Mouse (Mus musculus) ovary, postnatal 36 days (tissue): ENCODE data around the gene Adgrv1.

Source experiments
- DNase-seq: peaks from one replicate; pipeline ENCODE4 v3.0.0; 2022; ENCODE audit warnings: low spot score, mixed read lengths

Adgrv1 gene

DNA sequence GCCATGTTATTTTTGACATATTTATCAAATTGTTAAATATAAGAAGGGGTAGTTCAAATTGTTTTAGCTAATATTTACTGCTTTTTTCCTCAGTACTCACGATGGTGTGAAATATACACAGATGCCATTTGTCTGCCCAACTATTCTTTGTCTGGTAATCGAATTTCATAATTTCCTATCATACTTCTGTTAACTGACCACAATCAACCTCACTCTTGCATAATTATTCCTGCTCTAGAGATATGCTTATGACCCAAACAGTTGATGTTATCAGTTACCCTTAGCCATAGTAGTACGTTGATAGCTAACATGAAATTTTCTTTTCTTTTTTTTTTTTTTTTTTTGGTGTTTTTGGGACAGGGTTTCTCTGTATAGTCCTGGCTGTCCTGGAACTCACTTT, 393.5 kb downstream of the Adgrv1 start:
- DNase-seq: no peak

DNA sequence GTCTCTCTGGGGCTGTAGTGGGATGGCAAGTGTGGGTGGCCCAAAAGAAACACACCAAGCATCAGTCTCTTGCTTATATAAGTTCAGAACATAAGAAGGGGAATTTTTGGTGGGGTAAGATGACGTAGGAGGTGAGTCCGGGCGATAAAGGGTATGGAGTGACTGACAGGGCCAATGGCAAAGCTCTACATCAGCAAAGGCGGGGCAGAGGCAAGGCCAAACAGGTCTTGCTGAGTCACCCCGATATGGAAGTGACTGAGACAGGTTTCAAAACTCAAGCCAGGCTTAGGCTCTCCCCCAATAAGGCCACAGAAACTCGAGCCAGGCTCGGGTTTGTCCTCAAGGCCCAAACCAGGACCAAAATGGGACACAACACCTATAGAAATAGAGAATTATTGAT, 394.1 kb downstream of the Adgrv1 start:
- DNase-seq: no peak

DNA sequence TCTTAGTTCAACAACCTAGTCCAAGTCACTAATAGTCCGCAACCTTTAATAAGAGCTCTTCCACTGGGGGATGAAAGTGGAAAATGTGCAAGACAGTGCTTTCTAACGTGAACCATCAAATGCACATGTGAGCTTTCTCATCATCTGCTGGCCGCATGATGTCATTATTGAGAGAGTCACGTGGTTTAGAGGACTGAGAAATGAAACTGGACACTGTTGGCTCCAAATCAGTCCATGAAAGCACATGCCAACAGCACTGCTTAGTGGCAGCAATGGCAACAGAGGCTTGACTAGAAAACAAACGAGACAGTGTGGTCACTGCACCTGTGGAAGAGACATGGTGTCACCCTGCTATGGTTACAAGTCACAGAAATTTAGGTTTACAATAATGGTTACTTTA, 395.0 kb downstream of the Adgrv1 start:
- no peak for DNase-seq

DNA sequence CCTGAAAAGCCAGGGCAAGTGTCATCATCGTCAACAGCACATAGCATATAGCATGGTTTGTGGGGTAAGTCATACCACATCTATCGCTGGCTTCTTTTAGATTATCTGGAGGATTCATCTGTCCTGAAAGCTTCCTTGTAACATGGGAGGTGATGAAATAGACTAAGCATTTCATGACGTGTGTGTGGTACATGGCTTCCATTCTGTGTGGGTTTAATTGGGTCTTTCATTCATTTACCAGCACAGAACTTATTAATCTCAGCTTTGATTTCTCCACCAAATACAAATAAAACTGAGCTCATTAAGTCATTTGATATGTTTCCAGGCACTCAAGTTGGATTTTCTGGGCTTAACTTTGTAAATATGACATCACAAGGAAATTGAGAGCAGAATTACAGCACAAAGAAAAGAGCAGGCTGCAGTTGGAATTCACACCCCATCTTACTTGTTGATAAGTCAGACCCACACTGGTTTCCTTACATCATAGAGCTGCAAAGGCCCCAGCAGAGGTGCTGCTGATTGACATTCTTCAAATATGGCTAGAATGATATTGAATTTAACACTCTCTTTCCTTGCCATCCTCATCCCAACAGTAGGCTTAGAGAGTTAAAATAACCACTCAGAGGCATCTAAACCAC, 396.1 kb downstream of the Adgrv1 start:
- no peak for DNase-seq

DNA sequence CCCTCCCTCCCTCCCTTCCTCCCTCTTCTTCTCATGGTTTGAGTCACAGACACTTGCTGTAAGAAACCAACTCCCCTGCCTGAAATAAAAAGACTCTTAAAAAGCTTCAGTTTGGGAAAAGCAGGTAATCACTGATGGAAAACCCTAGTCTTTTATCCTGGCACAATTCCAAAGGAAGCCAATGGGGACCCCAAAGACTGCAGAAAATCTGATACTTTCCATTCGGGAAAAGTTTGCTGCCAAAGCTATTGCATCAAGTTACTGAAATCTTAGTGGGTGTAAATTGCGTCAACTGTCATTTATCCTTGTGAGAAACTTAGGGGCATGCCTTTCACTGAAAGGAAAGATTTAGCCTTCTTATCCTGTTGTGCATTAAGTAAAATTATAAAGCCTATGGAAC, 398.9 kb downstream of the Adgrv1 start:
- DNase-seq: no peak

DNA sequence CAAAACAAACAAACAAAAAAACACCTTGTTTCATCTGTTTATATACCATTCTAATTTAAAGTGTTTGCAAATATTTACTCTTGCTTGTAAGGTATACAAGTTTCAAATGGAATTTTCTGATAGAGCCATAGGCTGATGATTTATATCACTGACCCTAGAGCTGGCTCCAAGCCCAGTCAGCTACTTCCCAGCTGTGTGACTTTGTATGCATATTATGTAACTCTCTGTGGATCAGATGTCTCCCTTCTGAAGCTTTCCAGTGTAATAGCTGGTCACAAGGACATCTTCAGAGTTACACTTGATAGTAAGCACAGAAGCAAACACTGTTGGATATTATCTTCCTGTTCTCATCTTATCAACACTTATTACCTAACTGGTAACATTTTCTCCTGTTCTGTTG, 400.1 kb downstream of the Adgrv1 start:
- no peak for DNase-seq

DNA sequence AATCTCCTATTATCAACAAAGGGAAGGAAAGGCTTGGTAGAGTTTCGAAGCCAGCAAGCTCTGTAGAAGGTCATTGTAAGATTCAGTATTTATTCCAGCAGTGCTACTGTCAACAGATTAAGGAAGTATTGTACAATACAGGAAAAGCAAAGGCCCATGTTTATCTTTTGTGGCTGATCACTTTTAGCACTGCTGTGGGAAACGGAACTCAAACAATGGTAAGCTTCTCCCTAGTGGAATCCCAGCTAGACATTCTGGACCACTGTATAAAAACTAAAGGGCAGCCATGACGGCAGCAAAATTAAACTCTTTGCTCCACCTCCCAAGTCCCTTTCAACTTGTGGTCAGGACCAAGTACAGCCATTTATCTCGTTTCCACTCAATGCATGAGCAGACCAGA, 402.8 kb downstream of the Adgrv1 start:
- DNase-seq: no peak

DNA sequence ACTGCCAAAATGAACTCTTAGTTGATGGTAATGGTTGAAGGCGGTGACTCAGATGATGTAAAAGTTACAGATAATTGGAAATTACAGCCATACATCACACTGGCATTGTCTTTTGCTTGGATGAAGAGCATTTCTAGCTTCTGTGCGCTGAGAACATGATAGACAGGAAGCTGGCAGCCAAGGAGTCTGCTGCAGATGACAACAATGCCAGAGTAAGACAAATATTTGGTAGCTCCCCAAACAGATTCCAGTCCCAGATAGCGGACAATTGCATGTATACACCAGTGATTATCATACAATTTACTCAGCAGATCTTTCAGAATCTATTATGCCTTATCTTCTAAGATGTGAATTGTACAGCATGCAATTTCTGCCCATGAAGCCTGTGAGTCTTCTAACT, 409.2 kb downstream of the Adgrv1 start:
- no peak for DNase-seq

DNA sequence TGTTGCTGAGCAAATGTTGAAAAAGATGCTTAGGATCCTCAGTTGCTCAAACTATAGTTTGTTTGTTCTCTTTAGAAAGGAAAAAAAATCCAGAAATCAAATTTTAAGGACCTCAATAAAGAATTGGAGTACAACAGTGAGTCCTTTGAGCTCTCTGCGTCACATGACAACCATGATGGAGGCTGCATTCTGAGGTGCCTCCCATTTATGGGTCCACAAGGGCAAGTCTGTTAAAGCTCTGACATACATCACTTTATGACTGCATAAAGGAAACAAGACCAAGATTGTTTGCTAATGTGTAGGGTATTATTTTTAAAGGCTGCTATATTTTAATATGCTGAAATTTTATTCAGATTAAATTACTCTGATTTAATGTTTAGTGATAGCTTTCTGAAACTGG, 410.6 kb downstream of the Adgrv1 start:
- DNase-seq: no peak

DNA sequence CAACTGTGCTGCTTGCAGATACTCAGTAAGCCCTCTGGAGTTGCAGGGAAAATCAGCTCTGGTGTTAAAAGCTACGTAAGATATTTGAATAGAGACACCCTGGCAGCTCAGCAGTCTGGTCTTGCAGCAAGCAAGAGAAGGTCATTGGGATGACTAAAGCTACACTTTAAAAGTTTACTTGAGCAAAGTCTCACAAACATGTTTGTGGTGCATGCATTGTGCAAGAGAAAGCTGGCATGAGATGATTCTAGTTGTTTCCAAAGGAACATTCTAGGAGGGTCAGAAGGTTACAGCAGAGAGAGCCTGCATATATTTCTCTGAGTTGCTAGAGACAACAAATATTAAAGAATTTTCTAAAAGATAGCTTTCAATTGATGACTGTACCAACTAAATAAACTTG, 421.5 kb downstream of the Adgrv1 start:
- DNase-seq: no peak

DNA sequence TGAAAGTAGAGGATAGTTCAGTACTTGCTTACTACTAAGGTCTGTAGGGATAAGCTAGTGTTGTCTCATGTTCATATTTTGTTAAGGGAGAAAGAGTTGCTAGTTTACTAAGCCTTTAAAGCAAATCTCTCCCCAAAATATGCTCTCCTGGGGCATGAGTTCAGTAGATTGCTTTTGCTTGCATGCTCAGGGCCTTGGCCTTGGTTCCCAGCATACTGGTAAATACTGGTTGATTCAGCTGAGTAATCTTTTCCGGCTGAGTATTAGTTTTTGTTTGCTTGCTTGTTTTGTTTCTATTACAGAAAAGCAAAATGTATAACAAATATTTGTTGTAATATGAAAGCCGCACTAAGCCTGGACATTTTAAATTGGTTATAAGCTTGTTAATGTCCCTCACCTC, 422.4 kb downstream of the Adgrv1 start:
- DNase-seq: no peak

DNA sequence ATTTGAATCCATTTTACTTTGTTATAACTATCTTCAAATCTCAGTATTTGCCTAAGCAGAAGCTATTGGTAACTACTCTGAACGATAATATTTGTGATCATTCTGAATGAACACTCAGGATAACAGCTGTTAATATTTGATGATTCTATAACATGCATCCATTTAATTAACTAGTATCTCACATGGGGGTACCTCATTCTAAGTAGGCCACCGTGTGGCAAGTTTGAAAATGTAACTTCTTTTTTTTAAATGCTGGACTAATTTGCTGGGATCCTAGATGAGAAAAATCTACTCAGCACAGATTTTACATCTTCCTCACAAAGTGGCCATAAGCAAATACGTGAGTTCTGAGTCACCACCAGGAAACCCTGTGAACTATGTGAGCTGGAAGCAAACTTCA, 423.1 kb downstream of the Adgrv1 start:
- DNase-seq: no peak

DNA sequence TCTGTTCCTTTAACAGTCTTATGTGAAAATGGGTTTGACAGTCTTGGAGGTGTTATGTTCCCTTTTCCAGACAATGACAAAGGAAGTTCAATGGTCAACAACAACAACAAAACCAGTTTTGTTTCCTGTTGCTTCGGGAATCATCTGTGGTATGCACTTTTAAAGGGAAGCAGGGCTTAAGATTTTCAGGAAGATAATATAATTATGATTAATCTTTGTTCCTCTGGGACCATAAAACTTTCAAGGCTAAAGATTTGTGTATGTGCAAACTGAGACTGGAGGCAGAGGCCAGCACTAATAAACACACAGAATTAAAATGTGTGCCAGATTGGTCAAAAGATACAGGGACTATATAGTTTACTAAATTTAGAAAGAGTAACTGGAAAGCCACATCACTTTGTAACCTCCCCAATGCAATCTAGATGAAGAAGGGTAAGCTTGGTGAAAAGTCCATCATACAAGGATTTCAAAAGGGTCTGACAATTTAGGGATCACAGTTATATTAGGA, 424.8 kb downstream of the Adgrv1 start:
- DNase-seq: no peak

DNA sequence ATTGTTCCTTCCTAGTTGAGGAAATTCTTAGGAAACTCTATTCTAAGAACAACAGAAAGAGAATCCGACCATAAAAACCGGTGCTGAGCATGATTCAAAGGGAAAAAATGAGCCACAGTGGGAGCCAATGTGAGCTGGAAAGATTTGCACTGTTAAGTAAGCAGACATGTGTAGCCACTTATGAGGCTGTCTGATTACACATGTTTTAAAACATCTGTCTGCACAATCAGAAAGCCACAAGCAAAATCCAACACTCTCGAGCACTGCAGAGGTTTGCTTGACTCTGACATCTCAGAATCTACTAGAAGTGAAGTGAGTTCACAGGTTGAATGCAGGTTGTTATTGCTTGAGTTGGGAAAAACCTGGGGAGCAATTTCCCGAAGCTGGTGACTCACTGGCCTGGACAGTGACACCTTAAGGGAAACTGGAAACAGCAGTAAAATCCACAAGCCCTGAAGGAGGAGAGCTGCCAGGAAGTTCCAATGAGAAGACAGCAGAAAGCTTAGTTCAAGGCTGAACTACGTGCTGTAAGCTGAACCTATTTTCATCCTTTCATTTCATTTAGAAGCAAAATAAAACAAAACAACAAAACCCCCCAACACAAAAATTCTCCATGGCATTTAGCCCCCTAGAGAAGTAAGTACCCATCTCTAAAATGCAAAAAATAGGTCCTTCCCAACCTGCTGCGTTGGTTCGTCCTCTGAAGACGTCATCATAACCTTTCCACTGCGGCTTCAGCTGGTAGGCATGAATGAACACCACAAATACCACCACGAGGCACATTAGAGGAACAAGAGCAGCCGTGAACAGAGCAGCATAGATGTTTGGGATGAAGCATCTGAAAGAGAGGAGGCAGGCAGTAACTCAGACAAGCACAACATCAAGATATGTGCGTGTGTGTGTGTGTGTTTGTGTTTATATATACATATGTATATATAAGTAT, 450.7 kb downstream of the Adgrv1 start:
- DNase-seq: no peak

DNA sequence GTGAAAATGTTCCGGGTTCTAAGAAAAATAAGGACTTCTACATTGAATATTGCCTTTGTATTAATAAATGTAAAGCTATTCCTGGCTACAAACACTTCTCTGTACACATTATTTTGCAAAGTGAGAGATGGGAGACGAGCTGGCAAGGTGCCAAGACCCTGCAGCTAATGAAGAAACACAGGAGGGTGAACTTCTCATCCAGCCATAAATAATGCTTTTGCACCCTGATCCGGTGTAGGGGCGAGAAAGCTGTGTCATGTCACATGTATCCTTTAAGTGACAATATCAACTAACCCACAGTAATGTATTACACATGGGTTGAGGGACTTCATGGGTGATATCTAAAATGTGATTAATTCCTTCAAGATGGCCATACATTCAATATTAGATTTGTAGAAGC, 451.5 kb downstream of the Adgrv1 start:
- no peak for DNase-seq

DNA sequence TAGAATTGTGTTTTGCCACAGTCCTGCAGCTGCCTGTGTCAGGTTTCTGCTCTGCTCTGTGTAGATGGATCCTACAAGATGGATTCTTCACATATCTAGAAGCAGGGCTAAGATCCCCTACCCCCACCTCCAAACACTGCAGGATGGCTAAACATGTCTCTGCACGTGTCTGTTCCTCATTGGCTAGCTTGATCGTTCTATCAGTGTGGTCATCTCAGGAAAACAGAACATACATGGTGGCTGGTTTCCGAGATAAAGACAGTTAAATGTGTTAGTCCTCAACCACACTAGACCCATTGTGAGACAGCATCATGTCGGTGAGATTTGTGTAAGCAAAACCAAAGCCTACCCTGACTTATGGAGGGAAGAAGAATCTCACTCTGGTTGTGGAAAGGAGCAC, 456.1 kb downstream of the Adgrv1 start:
- DNase-seq: no peak

DNA sequence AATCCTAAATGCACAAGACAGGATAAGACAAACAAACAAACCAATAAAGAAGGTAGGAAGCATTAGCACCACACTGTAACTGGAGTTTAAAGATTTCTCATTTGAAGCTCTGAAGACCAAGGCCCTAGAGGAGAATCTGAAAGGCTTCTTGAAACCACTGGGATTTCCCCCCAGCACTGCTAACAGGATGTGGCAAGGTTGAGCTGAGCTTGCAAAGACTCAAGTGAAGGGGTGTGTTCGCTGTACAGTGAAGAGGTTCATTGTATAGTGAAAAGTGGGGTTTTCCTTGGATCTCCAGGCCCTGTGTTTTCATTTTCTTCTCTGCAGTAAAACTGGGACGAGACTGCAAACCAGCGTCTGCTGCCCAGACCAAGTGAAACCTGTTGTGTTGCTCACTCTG, 456.9 kb downstream of the Adgrv1 start:
- DNase-seq: no peak

DNA sequence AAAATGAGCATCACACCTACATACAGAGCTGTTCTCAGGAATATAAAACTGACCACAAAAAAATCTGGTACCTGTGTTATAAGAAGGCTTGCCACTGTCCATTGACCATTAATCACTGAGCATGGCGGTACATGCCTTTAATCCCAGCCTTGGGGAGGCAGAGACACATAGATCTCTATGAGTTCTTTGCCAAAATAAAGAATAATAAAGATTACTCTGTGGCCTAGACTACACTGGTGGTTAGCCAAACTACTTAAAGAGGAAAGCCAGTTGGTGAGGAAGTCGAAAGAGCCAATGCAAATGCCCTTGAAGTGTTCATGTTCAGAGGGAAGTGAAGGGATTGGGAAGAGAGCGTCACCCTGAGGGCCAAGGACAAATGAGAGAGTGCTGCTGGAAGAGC, 461.8 kb downstream of the Adgrv1 start:
- DNase-seq: no peak

DNA sequence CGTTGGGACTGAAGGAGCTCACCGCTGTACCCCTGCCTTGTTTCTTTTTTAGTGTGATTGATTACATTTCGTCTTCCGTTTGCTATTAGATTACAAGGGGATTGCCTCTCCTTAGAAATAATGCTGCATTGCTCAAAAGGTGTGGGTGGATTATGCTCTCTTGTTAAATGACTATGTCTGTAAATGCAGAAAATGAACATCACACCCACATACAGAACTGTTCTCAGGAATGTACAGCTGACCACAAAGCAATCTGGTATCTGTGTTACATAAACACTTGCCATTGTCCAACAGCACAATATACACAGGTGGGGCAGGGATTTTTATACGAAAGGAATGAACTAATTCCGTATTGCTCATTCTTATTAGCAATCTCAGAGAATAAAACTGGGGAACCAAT, 465.5 kb downstream of the Adgrv1 start:
- DNase-seq: no peak

DNA sequence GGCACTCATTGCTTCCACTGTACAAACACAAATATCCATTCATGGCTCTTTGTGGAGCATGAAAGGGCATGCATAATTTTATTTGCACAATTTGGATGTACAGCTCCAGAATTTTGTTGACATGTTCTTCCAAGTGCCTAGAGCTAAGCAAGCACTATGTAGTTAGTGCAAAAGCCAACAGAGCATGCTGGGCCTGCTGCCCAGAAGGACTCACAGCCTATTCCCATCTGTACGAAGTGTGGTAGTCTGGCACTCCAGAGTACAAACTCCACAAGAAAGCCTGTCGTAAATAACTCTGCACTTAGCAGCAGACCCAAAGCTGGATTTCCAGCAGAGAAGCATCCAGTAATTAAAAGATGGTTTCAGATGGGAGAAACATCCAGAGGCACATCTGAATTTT, 473.1 kb downstream of the Adgrv1 start:
- DNase-seq: no peak

DNA sequence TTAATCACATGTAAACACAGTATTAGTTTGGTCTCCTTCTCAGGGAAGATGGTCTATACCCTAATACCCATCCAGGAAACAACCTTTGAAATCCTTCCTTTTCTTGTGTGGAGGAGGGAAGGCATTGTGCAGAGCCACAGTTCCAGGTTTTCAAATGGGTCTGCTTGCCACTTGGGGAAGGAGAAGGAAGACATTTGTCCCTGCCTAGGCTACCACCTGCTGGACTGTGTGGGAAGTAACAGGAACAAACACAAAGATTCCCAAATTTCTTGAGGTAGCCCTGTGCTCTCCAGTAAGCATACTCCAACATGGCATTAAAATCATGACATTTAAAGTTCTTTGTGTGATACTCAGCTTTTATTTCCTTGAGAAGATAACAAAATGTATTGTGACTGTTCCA, 477.6 kb downstream of the Adgrv1 start:
- peak; percentile 19 for DNase-seq

DNA sequence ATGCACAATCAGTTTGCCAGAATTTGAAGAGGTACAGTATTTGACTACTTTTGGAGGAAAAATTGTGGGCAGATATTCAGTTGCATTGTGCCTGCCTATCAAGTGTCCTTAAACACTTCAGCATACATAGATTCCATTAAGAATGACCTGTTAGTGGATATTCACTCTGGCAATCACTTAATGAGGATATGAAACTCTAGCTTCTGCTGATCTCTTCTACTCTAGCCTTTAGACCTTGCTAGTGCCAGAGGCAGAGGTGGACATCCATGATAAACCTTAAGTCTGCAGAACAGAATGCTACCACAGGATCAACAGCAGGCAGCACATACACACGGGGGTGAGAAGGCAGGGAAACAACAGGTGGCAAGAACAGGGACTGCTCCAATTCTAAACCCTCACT, 488.5 kb downstream of the Adgrv1 start:
- DNase-seq: no peak

DNA sequence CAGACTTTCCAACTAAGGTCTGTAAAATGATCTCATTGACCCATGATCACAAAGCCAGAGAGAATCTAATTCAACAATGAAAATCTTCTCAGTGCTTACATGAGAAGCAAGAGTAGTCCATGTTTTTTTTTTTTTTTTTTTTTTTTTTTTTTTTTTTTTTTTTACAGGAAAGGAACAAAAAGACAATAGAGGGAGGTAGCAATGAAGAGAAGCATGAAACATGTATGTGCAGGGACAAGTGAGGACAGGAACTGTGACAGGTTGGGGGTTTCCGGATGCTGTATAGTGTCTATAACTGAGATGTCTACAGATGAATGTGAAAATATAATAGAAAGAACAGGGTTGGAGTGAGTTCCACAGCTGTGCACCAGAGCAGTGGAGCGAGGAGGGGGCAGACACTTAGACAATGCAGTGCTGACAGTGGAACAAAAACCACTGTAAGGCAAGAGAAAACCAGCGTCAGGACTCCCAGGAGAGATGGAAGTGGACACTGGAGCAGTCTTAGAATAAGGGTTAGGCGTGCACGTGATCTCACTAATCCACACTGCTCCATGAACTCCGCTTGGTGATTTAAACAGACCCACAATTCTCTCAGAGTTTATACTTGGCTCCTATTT, 490.6 kb downstream of the Adgrv1 start:
- no peak for DNase-seq
